Mouse (Mus musculus) gastrocnemius, postnatal 10 days (tissue): Measurements from ENCODE around the gene Plekha6. TPM values are rescaled to one million over a fixed set of nuclear protein-coding genes. Genes with fewer than 3 reads are reported as not detected.

Source experiments
- DNase-seq: peaks from one replicate; pipeline ENCODE4 v3.0.0; 2021; ENCODE audit warnings: mixed read lengths
- total RNA-seq, 2 experiments: library from RNA; stranded (reverse); gene quantifications; 2 replicates each; pipeline ENCODE4 v1.2.3; 2021

Plekha6 gene
- total RNA-seq, 2 experiments from 2014 or later: 17.2 to 23.3 TPM

DNA sequence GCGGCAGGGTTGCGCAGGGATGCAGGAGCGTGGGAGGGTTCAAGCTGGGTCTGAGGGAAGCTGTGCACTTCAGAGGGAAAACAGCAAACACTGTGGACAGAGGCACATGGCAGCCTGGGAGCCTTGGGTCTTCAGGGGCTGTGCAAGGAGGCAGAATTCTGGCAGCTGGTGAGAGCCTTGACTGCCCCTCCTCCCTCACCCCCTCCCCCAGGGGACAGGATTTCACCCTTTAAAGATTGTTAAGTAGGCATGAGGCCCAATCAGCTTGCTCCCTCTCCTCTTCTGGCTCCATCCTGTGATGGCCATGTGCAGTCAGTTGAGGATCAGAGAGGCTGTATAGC lies 51.3 kb downstream of the Plekha6 start:
- DNase-seq: no peak

GRCm38 (mm10) chr1:133215753-133216152 lies 51.7 kb downstream of the Plekha6 start:
- no peak for DNase-seq

DNA sequence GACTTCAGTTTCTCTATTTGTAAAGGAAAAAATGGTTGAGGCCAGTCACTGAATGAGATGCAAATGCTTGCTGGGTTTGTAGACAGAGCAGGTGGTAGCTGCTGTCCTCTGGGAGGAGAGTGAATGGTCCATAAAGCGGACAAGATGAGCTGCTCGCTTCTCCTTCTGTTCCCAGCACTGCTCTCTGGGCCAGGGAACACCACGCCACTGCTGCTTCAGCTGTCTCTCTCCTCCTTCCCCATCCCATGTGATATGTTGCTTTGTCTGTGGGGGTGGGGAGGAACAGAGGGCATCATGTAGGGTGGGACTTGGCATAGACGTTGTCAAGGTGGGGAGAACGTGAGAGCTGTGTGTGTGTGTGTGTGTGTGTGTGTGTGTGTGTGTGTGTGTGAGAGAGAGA lies 53.0 kb downstream of the Plekha6 start:
- DNase-seq: no peak

GRCm38 (mm10) chr1:133219106-133219505 lies 55.1 kb downstream of the Plekha6 start:
- DNase-seq: no peak

DNA sequence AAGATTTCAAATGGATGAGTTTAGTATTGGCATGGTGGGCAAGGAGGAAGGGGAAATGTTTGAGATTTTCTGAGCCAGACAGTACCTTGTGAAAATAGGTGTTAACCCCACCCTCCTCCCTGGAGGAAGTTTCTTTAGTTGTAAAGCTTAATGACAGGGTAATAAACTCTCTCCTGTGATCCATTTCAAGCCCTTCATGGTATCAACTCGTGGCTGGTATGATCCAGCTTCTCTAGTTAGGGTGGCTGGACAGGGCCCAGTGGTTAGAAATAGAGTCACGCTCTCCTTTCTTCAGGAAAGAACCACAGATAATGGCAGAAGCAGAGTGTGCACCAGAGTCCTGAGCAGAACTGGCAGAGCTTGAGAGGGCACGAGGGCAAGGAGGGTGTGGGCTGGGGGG lies 57.4 kb downstream of the Plekha6 start:
- no peak for DNase-seq

DNA sequence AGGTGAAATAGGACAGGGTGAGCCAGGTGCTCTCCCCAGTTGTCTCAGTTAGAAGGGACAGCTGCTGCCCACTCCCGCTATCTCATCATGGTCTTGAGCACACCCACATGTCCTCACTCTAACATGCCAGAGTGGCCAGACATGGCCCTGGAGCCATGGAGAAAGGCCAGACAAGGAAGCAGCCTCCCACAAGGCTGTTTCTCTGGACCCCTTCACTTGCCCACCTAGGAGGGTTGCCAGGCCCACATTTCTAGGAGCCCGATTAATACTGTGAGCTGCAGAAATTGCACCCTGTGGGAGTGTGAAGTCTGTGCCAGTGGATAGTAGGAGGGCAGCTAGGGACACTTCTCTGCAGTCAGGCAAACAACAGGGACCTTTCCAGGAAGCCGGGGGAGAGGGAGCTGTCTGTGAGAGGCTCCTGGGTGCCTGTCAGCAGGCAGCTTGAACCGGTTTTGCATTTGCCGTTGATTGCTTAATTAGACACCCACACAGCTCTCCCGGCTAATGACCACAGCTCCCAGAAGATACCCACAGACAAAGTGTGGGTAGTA lies 58.5 kb downstream of the Plekha6 start:
- DNase-seq: no peak

DNA sequence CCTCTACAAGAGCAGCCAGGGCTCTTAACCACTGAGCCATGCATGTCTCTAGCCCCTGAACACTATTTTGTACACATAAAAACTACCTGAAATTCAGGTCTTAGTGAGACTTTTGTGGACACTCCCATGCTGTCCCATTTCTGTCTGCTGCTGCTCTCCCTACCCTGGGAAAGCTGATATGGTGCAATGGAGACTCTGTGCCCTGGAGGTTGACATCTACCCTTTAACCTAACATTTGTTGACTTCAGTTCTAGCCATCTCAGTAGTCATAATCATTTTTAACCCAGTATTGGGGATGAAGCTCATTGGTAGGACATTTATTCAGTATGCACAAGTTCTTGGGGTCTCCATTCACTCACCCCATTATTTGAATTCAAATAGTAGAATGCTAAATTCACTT lies 60.7 kb downstream of the Plekha6 start:
- DNase-seq: no peak

DNA sequence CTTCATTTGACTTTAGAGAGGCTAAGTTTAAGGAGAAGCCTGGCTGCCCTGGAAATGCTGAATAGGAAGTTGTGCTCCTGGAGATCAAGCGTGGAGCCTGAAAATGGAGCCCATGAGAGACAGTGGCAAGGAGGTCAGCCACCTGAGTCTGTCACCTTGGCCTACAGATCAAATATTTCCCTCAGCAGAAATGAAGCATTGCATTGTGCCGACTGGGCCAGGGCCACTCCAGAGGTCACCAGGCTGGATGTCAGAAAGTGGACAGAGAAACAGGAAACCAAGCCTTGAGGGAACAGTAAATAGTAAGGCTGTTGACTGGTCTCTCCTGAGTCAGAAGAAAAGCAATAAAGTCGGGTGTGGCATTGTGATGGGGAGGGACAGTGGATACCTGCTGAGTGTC lies 61.1 kb downstream of the Plekha6 start:
- no peak for DNase-seq

- no peak for DNase-seq
Measured at GRCm38 (mm10) chr1:133225561-133225960, 61.6 kb downstream of the Plekha6 start.

GRCm38 (mm10) chr1:133225963-133226660 lies 62.1 kb downstream of the Plekha6 start:
- DNase-seq: no peak

DNA sequence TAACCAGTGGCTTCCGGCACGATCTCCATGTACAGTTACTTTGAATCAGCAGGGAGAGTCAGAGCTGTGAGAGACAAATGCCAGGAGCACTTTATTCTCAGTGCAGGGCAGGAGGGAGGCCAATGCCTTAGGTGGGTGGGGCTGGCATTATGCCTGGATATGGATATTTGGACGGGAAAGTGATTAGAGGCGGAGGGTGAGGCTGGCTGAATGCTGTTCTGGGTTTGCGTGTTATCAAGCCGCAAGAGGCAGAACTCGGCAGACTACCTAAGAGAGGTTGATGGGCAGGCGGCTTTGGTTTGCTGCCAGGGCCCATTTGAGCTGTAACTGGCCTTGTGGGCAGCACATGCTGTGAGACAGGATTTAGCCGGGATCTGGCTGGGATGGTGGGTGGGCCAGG lies 62.9 kb downstream of the Plekha6 start:
- peak; percentile 59 for DNase-seq

DNA sequence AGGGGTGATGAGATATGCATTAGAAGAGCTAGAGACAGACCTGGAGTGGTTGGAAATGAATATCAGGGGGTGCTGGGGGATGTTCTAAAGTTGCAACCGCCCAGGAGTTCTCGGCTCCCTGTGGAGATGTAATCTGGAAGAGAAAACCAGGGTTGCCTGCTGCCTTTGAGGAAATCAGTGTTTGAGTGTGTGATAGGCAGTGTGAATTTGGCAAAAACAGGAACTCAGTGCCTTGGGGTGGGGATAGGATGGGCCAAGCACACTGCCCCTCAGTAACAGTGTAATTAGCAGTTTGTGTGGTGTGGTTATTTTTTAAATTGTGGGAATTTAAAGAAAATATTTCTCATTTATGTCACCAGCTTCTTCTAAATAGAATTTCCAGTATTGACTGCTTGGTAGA lies 63.4 kb downstream of the Plekha6 start:
- DNase-seq: no peak

GRCm38 (mm10) chr1:133228809-133229487 lies 64.9 kb downstream of the Plekha6 start:
- DNase-seq: no peak

- no peak for DNase-seq
Measured at GRCm38 (mm10) chr1:133231523-133232193, 67.6 kb downstream of the Plekha6 start.

DNA sequence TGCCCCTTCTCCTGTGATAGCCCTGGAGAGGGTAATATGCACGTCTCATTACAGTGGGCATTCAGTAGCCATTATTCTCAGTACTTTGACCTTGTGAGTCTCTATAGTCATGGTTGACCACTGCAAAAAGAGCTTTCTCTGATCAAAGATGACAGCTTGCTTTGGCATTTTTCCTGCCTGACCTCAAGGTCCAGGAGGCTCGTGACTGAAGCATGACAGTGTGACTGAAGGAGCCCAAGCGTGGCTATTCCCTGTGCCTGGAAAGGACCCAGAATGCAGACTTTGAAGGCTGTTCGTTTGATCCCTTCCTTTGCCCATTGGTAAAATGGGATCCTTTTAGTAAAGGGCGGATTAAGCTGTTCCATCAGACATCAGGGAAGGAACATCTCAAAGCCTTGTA lies 71.9 kb downstream of the Plekha6 start:
- DNase-seq: no peak

GRCm38 (mm10) chr1:133236693-133237440 lies 72.9 kb downstream of the Plekha6 start:
- peak; percentile 33 for DNase-seq

GRCm38 (mm10) chr1:133237670-133238069 lies 73.7 kb downstream of the Plekha6 start:
- peak; percentile 38 for DNase-seq

- no peak for DNase-seq
Measured at GRCm38 (mm10) chr1:133239121-133239812, 75.3 kb downstream of the Plekha6 start.

DNA sequence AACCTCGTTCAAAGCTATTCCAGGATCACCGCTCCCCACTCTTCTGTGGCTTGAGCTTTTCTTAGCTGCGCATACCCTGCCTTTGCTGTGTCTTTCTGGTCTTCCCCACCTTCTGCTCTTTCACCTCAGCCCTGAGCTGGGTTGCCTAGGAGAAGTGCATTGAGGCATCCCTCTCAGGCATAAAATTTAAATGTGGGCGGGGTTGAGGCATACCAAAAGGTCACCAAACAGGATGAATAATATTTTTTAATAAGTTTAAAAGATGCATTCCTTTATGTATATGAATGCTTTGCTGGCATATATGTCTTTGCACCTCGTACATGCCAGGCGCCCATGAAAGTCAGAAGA lies 75.8 kb downstream of the Plekha6 start:
- no peak for DNase-seq

DNA sequence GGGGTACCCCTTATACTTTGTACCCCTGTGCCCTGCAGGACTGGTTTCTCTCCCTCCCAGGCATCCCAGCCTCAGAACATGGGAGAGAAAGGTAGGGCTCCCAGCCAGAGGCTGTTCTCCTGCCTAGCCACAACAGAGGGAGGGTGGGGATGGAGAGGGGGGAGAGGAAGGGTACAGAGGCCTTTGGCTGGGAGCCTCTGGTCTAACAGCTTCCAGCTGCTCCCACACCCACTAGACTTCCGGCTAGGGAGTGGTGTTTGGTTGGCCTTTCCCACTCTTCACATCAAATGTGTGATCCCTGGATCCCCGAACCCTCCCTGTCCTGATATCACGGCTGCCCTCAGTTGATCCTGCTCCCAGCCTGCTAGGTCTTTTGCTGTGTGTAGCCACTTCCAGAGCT lies 76.9 kb downstream of the Plekha6 start:
- peak; percentile 40 for DNase-seq

- DNase-seq: no peak
Measured at GRCm38 (mm10) chr1:133244668-133245067, 80.7 kb downstream of the Plekha6 start.
